Mouse (Mus musculus) liver, adult (tissue): Measurements from ENCODE around the gene Ndufb10.

Experiments used
- GATA4 ChIP-seq: IDR thresholded peaks from 2 replicates; pipeline ENCODE4 v1.6.1; 2014; ENCODE audit warnings: mild to moderate bottlenecking, low read length; ENCODE audit not compliant: insufficient replicate concordance

The Ndufb10 gene

DNA sequence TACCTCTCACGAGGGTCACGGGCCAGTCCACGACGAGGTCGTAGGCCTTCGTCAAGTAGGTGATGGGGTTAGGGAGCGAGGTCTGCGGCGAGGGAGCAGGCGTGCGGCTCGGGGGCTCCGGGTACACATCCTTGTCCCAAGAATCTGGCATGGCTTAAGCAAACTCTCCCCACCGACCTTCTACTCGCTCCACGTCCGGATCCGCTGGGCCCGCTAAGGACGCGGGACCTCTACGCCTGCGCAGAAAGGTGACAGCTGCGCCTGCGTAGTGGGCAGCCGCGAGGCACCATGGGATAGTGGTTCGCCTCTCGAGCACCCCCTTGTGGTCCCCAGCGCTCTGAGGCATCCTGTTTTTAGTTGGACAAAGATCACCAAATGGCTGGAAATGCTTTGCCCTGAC, at the start of gene Ndufb10:
Gene Ndufb10 (minus strand): TSS at position 295 of the 400 bp plus-strand sequence.
- TF ChIP-seq GATA4: no peak

DNA sequence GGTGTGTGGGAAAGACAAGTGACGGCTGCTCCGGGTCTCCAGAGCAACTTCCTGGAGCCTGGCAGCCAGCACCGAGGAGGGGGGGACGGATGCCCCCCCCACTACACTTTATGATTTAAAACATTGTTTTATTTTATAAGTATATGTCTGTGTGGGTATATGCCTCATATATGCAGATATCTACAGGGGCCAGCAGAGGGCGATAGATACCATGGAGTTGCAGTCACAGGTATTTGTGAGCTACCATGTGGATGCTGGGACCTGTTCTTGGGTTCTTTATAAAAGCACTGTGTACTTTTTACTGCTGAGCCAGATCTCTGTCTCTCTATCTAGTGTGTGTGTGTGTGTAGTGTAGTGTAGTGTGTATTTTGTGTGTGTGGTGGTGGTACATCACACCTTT, 49.0 kb upstream of the Ndufb10 start:
- no peak for TF ChIP-seq GATA4

DNA sequence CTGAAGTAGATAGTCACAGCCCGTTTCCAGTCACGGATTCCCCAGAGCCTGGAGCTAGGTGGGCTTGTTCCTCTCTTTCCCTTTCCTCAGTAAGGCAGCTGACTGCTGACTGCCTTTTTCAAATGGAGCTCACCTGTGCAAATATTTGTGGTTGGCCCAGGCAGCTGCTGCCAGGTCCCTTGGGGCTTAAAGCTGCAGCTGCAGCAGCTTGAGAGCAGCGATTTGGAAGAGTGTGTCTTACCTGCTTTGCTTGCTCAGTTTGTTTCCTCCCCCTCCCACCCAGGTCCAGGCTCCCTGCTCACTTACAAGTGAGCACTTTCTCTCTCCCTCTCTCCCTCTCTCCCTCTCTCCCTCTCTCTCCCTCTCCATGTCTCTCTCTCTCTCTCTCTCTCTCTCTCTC, 44.9 kb upstream of the Ndufb10 start:
- TF ChIP-seq GATA4: no peak

DNA sequence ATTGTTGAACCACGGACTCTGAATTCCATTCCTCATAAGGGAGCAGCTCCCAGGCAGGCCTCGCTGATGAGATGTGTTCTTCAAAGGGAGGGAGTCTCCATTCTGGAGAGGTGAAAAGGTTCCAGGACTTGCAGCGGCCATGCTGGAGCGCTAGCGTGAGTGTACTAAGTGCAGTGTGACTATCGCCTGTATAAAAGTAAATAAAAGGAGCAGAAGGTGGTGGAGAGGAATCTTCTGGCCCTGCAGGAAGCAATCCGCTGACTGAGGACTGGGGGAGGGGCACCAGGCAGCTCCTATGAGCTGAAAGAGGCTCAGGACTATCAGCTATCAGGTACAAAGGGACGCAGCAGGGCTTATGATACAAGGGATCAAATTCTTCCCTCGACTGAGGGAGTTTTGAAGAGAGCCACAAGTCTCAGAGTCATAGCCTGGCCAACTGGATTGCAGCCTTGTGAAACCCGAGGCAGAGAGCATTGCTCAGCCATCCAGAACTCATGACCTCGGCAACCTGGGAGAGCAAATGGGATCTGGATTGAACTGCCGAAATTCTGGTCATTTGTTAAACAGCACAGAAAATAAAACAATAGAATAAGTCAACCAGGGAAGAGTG, 42.1 kb upstream of the Ndufb10 start:
- no peak for TF ChIP-seq GATA4

DNA sequence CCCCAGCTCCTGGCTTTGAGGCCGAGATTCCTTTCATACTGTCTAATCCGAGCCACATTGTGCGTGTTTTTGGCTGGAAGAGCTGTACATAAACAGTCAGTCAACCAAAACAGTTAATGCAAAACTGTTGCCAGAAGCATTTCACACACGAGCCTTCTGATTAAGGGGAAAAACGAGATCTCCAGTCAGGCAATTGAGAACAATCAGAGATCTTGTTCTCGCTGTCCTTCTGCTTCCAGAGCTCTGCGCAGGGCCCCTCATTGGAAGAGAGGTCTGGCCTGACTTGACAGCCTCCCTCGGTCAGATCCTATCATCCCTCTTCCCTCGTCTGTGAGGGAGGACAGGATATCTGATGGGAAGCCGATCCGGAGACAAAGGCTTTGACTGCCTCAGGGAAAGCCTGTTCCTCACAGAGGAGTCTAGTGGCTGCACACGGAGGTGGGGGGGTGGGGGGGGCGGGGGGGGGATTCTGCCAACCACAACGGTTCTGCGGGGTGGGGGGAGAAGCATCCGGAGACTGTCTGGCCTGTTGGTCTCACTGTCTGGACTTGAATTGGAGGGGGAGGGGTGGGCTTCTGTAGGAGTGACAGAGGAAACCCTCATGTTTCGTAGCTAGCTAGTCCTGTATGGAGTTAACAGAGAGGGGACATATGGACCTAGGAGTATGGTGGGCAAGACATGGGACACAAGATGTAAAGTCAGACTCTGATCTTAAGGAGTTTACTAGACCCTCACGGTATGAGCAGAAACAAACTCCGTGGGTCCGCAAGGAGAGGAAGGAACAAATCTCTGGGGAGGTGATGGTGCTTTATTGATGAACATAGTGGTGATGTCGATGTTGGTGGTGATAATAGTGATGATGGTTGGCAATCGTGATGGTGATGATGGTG, 41.0 kb upstream of the Ndufb10 start:
- no peak for TF ChIP-seq GATA4

DNA sequence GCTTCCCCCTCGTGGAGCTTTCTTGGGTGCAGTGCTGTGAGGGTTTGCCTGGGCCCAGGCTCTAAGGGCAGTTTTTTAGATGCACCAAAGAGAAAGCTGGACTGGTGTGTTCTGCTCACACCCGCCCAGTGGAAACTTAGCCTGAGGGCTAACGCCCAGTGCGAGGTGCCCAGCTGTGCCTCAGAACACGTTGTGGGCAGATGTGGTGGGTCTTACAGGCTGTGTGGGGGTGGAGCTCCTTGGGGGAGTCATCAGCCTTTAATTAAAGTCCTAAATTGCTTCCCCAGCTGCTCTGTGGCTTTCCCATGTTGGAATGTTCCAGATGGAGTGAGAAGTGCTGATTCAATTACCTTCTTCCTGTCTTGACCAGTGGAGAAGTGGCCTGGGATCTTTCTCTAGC, 36.8 kb upstream of the Ndufb10 start:
- TF ChIP-seq GATA4: no peak

DNA sequence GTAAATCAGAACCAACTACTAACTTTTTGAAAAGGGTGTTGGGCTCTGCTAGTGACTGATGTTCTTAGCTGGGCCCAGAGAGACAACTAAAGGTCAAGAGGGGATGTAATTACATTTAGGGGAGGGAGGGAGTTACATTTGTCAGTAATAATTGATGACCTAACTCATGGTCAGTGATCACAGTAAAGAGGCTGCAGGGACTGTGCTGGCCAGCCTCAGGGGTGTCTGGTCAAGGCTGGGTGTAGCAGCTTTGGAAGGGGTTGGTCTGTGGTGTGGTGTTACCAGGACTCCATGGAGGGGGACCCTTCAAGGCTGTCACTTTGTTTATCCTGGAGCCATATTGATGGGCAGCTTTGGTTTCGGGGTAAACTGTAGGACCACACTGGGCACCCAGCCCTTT, 33.1 kb upstream of the Ndufb10 start:
- no peak for TF ChIP-seq GATA4

DNA sequence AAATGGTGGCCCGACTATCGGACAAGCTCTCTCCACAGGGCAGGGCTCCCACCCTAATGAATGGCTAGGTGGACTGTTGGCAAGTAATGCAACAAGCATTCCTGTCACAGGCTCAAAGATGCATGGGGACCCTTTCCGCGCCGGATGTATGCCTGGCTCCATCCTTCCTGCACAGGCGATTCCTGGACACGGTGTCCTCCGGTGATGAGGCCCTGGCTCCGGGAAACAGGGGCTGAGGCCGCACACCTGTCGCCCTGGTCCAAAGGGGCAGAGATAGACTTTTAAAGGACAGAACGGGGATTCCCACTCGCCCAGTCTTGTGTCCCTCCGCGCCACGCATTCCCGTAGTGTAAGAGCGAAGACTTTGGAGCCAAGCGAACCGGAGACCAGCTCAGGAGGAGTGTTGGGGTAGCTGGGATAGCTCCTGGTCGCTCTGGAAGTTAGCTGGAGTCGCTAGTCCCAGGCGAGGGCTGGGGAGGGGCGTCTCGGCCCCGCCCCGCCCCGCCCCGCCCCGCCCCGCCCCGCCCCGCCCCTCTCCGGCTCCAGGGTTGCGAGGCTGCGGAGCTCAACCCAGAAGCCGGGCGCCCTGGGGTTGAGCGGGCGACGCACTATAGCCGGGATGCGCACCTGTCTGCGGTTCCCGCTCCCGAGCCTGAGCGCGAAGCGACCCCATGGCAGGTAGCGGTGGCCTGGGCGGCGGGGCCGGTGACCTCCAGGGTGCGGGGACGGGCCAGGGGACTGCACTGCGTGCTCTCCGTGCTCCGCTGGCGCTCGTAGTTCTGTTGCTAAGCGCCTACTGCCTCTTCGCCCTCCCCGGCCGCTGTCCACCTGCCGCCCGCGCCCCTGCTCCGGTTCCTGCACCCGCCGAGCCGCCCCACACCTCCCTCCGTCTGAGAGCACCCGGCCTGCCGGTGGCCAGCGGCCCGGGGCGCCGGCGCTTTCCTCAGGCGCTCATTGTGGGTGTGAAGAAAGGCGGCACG, 28.4 kb upstream of the Ndufb10 start, which contains the start of gene Hs3st6:
Gene Hs3st6 (plus strand): TSS at position 574 of the 980 bp plus-strand sequence.
- no peak for TF ChIP-seq GATA4

DNA sequence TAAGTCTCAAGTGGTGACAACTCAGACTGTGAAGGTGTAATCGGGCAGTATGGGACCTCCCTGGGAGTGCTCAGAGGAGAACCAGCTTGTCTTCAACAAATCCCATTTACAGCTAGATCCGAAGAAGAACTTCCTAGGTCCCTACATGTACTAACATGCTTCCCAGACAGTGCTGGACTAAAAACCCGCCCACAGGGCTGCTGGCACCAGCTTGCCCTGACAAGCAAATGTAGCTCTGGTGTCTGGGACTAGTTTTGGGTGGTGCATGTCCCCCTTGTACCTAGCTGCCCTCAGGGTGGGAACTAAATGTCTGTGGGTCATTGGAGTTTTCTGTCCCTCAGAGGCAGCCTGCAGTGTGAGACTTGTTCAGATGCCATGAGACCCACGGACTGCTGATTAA, 27.2 kb upstream of the Ndufb10 start:
- no peak for TF ChIP-seq GATA4

DNA sequence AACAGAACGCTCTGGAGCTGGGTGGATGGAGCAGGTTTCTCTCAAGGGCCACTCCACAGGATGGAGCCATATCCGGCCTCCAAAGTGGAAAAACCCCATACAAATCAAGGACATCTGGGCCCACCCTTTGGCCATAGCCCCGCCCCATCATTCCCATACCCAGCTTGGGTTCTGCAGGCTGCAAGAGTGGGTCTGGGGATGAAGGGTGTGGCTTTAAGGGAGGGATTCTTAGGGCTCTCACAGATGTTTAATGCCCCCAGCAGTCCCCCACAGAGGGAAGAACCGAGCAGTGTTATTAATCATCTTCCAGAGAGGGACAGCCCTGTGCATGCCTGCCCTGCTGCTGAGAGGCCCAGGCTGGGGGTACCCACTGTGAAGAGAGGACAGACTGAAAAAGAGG, 22.7 kb upstream of the Ndufb10 start:
- no peak for TF ChIP-seq GATA4

DNA sequence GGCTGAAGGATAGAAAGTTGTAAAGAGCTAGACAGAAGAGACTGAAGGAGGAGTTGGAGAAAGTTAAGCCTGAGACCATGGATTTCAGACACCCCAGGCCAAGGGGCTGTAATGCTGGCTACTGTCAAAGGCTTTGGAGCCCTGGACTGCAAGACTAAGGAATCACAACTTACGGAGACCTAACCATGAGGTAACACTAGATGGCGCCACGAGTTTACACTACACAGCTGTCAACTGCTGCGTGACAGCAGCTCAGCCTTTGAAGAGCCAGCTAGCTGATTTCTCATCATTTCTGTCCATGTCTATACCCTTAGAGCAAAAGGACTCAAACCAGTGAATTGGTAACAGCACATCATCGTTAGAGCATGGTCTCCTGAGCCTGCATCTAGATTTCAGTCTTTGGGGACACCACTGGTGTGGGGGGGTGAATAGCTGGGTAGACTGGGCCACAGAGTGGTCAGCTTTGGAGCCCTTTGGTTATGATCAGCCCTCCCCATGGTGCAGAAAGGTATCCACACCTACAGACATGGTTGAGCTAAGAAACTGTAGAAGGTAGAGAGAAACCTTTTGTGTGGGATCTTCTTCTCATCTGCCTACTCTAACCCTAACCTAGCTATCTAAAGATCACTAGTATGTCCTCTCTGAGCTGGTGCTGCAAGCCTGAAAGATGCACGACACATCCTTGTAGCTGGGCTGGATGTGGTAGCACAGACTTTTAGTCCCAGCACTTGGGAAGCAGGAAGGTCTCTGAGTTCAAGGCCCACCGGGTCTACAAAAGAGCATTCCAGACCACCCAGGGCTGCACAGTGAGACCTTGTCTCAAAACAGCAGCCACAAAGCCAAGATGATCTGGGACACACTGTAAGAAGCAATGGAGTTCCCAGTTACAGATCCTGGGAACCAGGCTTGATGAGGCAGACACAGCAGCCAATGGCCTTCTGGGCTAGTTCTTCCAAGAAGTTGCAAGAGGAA, 21.5 kb upstream of the Ndufb10 start:
- no peak for TF ChIP-seq GATA4

DNA sequence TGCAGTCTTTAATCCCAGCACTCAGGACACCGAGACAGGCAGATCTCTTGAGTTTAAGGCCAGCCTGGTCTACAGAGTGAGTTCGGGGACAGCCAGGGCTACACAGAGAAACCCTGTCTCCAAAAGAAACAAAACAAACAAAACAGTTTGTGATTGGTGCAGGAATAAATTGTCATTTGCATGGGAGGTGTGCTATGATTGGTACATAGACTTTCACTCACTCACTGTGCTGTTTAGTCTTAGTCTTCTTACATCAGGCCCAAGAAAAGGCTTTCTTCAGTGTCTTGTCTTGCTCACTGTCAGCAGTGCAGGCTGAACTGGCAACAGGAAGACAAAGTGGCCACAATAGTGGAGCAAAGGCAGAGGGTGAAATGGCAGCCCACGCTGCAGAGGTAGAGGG, 20.1 kb upstream of the Ndufb10 start:
- TF ChIP-seq GATA4: no peak

DNA sequence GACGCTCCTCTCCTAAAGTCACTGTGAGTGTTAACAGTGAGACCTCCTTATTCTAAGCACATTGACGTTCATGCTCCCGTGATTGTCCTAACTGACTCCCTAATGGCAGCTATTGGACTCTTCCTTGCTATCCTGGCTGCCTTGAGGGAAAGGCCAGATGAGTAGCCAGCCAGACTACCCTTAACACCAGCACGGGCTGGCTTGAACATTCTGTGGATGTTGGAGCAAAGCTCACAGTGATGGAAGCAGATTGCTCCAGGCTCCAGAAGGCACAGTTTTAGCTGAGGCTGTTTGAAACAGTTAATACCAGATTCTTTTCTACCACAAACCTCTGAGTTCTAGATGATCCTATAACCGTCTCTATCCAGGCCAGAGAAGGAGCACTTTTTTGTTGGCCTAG, 19.6 kb upstream of the Ndufb10 start:
- no peak for TF ChIP-seq GATA4

DNA sequence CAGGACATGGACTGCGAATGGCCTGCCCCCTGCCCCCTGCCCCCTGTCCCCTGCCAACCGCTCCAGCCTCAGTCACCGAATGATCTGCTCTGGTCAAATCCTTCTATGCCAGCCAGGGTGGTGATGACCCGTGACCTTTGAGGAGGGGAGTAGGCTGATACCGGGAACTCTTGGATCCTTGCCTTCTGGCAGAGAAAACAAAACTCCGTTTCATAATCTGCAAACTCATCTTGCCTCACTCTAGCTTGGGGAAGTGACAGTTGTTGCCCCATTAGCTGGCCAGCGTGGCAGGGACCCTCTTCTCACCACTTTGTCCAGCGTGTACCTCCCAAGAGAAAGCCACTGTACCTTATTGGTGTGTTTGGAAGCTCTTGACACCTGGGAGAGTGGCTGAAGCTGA, 18.0 kb upstream of the Ndufb10 start:
- TF ChIP-seq GATA4: no peak

DNA sequence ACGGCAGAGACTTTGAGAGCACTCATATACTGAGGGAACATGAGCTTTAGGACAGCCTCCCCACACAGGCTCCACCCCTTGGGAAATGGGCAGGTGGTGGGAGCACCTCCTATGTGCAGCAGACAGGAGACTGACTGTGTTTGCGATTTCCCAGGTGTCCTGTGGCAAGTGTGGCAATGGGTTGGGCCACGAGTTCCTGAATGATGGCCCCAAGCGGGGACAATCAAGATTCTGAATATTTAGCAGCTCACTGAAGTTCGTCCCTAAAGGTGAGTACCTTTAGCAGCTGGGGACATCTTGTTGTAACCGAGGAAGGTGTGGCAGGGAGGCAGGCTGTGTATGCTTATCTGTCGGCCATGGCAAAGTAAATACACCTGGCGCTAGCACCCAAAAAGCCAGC, 15.6 kb upstream of the Ndufb10 start:
- TF ChIP-seq GATA4: no peak

DNA sequence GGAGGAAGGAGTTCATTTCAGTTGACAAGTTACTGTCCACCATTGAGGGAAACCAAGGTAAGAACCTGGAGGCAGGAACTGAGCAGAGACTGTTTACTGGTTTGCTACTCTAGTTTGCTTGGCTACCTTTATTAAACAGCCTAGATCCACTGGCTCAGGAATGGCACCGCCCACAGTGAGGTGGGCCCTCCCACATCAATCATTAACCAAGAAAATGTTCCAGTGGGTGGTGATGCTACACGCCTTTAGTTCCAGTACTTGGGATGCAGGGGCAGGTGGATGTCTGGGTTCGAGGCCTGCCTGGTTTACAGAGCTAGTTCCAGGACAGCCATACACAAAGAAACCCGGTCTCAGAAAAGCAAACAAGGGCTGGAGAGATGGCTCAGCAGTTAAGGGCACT, 14.0 kb upstream of the Ndufb10 start:
- TF ChIP-seq GATA4: no peak
